Mouse (Mus musculus) ES-E14 (cell line): ENCODE results near the gene Arap1. TPM values are rescaled to one million over a fixed set of nuclear protein-coding genes. Genes with fewer than 3 reads are reported as not detected.

Source experiments
- DNase-seq: peaks from one replicate; pipeline ENCODE4 v3.0.0-alpha.2; 2013; ENCODE audit warnings: low read depth, low spot score
- H3K27ac ChIP-seq: 2 replicates; pipeline ENCODE4 v1.5.1; 2012; ENCODE audit warnings: low read depth, mild to moderate bottlenecking, low read length, moderate library complexity, mixed read lengths; ENCODE audit not compliant: poor library complexity, insufficient read depth, severe bottlenecking
- H3K36me3 ChIP-seq: 2 replicates; pipeline ENCODE4 v1.6.1; 2012; ENCODE audit warnings: mild to moderate bottlenecking, low read length, moderate library complexity, mixed read lengths; ENCODE audit not compliant: control insufficient read depth, poor library complexity, insufficient read depth, severe bottlenecking
- H3K4me1 ChIP-seq, 2 experiments: fragments of 150-350 bp in 1 of 2; sonication (generic) in 1 of 2; 2 replicates each; pipeline ENCODE4 v1.6.1; 2012; ENCODE audit warnings: low read length in 2 of 2, mild to moderate bottlenecking in 1 of 2, mixed read lengths in 1 of 2; ENCODE audit not compliant: control insufficient read depth in 2 of 2, insufficient read depth in 2 of 2, poor library complexity in 1 of 2
- H3K4me3 ChIP-seq, 2 experiments: fragments of 150-350 bp in 1 of 2; sonication (generic) in 1 of 2; 2 replicates each; pipeline ENCODE4 v1.5.1; 2012; ENCODE audit warnings: low read length in 2 of 2, low read depth in 1 of 2, mild to moderate bottlenecking in 1 of 2, mixed read lengths in 1 of 2; ENCODE audit not compliant: insufficient read depth in 1 of 2, poor library complexity in 1 of 2, severe bottlenecking in 1 of 2
- H3K9ac ChIP-seq: 2 replicates; pipeline ENCODE4 v1.6.1; 2012; ENCODE audit warnings: low read depth, mild to moderate bottlenecking, low read length, mixed read lengths; ENCODE audit not compliant: poor library complexity, insufficient read depth, severe bottlenecking
- H3K9me3 ChIP-seq: fragments of 150-350 bp; sonication (generic); 2 replicates; pipeline ENCODE4 v1.6.1; 2012; ENCODE audit warnings: low read depth, mild to moderate bottlenecking, low read length; ENCODE audit not compliant: control insufficient read depth, insufficient read depth
- CHD2 ChIP-seq: IDR thresholded peaks from 2 replicates; pipeline ENCODE4 v1.6.1; 2014; ENCODE audit warnings: mild to moderate bottlenecking, low read depth, low read length, inconsistent platforms
- HCFC1 ChIP-seq: IDR thresholded peaks from 2 replicates; pipeline ENCODE4 v1.6.1; 2012; ENCODE audit warnings: low read length, inconsistent platforms, borderline replicate concordance; ENCODE audit not compliant: insufficient read depth
- MAFK ChIP-seq: IDR thresholded peaks from 2 replicates; pipeline ENCODE4 v1.6.1; 2014; ENCODE audit warnings: mild to moderate bottlenecking, low read depth, low read length, inconsistent platforms; ENCODE audit not compliant: insufficient read depth
- ZC3H11A ChIP-seq: IDR thresholded peaks from 2 replicates; pipeline ENCODE4 v1.6.1; 2012; ENCODE audit warnings: low read depth, mild to moderate bottlenecking, inconsistent platforms, low read length, borderline replicate concordance
- ZNF384 ChIP-seq: IDR thresholded peaks from 2 replicates; pipeline ENCODE4 v1.6.1; 2012; ENCODE audit warnings: low read depth, low read length, inconsistent platforms
- in situ Hi-C, 2 experiments: fragments of 600-800 bp; cut with MboI; formaldehyde crosslinking; loops; one replicate each; pipeline ENCODE4 v1.15.1; 2025; ENCODE audit warnings: low sequenced_read_pairs in 2 of 2, inconsistent platforms in 1 of 2; ENCODE audit not compliant: unreplicated experiment in 2 of 2
- total RNA-seq: library from RNA; depleted of rRNA; stranded (reverse); fragments of 300-350 nt; gene quantifications from 2 replicates; pipeline ENCODE4 v1.2.3, GENCODE M21; 2012

Gene Arap1
- total RNA-seq, 1 experiment = 32.2 TPM

- Histone ChIP-seq H3K36me3 (no peaks in the 10 kb centered on the region), H3K9ac (no peak overlapping the region), H3K4me1 (peaks cover 2 to 10% of the 10 kb centered on the region in 2 experiments; a peak in 2 of 4 replicates), H3K4me3 (no peak overlapping the region), H3K27ac (no peak overlapping the region), H3K9me3 (no peaks in the 10 kb centered on the region)
- TF ChIP-seq ZNF384 = no peak
- no peak for TF ChIP-seq MAFK
- TF ChIP-seq HCFC1 = no peak
- no peak for TF ChIP-seq ZC3H11A
- no peak for TF ChIP-seq CHD2
- in situ Hi-C loops = no loop called here
- no peak for DNase-seq
Measured at GRCm38 (mm10) chr7:101453296-101453695, 105.4 kb downstream of the Arap1 start.

- no peaks in the 10 kb centered on the region for H3K9me3 ChIP-seq
- no peaks in the 10 kb centered on the region for H3K36me3 ChIP-seq
- no peak for TF ChIP-seq CHD2
- no peak for TF ChIP-seq ZNF384
- no peak for TF ChIP-seq HCFC1
- no peak for TF ChIP-seq MAFK
- no peak for TF ChIP-seq ZC3H11A
- no peak overlapping the region for H3K27ac ChIP-seq
- in situ Hi-C loops = no loop called here
- no peak overlapping the region for H3K9ac ChIP-seq
- no peak overlapping the region for H3K4me3 ChIP-seq
- H3K4me1 ChIP-seq = peaks cover 2 to 10% of the 10 kb centered on the region in 2 experiments; a peak in 2 of 4 replicates
- no peak for DNase-seq
Measured at GRCm38 (mm10) chr7:101453725-101454124, 105.9 kb downstream of the Arap1 start.

- Histone ChIP-seq H3K4me3 (no peak overlapping the region), H3K36me3 (no peaks in the 10 kb centered on the region), H3K9ac (no peak overlapping the region), H3K9me3 (no peaks in the 10 kb centered on the region), H3K4me1 (peaks cover 2 to 10% of the 10 kb centered on the region in 2 experiments; a peak in 2 of 4 replicates), H3K27ac (no peak overlapping the region)
- in situ Hi-C loops = no loop called here
- TF ChIP-seq CHD2 = no peak
- no peak for TF ChIP-seq ZC3H11A
- no peak for TF ChIP-seq HCFC1
- TF ChIP-seq MAFK = no peak
- no peak for TF ChIP-seq ZNF384
- no peak for DNase-seq
Measured at GRCm38 (mm10) chr7:101454479-101454878, 106.6 kb downstream of the Arap1 start.

DNA sequence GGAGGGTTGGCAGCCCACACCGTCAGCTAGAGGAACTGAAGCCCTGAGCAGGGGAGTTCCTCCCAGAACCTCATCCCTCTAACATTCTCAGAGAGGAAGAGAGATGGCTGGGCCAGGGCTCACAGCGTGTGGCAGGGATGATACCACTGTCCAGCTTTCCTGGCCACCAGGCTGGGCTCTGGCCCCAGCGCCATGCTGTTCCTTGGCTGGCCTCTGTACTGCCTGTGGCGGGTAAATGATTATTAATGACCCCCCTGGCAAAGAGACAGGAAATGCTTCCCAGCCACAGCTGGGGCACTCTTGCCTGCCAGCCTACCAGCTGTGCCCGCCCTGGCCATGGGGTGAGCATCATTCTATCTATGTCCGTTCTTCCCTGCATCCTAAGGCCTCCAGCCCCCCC is 107.3 kb downstream of the Arap1 start:
- in situ Hi-C loops = no loop called here

GRCm38 (mm10) chr7:101456318-101456717 is 108.5 kb downstream of the Arap1 start:
- DNase-seq = no peak
- in situ Hi-C loops = no loop called here
- Histone ChIP-seq H3K27ac (no peak overlapping the region), H3K9me3 (no peaks in the 10 kb centered on the region), H3K4me3 (no peak overlapping the region), H3K9ac (no peak overlapping the region), H3K36me3 (no peaks in the 10 kb centered on the region), H3K4me1 (peaks cover 2 to 10% of the 10 kb centered on the region in 2 experiments; a peak in 2 of 4 replicates)
- TF ChIP-seq ZC3H11A (no peak), HCFC1 (no peak), ZNF384 (no peak), CHD2 (no peak), MAFK (no peak)

More for the DNA sequence above, 107.3 kb downstream of the Arap1 start:
- no peak for TF ChIP-seq MAFK
- no peak for TF ChIP-seq ZNF384
- no peak for TF ChIP-seq CHD2
- TF ChIP-seq ZC3H11A = no peak
- TF ChIP-seq HCFC1 = no peak
- H3K4me3 ChIP-seq = no peak overlapping the region
- no peak overlapping the region for H3K9ac ChIP-seq
- DNase-seq = no peak
- no peaks in the 10 kb centered on the region for H3K36me3 ChIP-seq
- H3K4me1 ChIP-seq = peaks cover 2 to 10% of the 10 kb centered on the region in 2 experiments; a peak in 2 of 4 replicates
- H3K27ac ChIP-seq = no peak overlapping the region
- no peaks in the 10 kb centered on the region for H3K9me3 ChIP-seq
